Mouse (Mus musculus) MN1 (cell line): ENCODE results near the gene Cntn6.

Experiments
- DNase-seq: peaks from one replicate; pipeline ENCODE4 v3.0.0-alpha.2; 2016; ENCODE audit warnings: low spot score

Cntn6 gene

GRCm38 (mm10) chr6:104492490-104493431 lies at the start of gene Cntn6:
Gene Cntn6 (plus strand): TSS chr6:104492790.
- no peak for DNase-seq

- no peak for DNase-seq
Observed at GRCm38 (mm10) chr6:104443731-104444130, 48.9 kb upstream of the Cntn6 start.

GRCm38 (mm10) chr6:104470706-104471105 lies 21.9 kb upstream of the Cntn6 start:
- DNase-seq, result no peak

GRCm38 (mm10) chr6:104479242-104479641 lies 13.3 kb upstream of the Cntn6 start:
- DNase-seq, result no peak

GRCm38 (mm10) chr6:104493459-104493858 lies 869 bp downstream of the Cntn6 start:
- DNase-seq, result no peak

- no peak for DNase-seq
Observed at GRCm38 (mm10) chr6:104495801-104496200, 3.2 kb downstream of the Cntn6 start.

- no peak for DNase-seq
Observed at GRCm38 (mm10) chr6:104563993-104564392, 71.4 kb downstream of the Cntn6 start.

- no peak for DNase-seq
Observed at GRCm38 (mm10) chr6:104569564-104569963, 77.0 kb downstream of the Cntn6 start.

- DNase-seq, result no peak
Observed at GRCm38 (mm10) chr6:104588028-104588427, 95.4 kb downstream of the Cntn6 start.

- no peak for DNase-seq
Observed at GRCm38 (mm10) chr6:104600838-104601397, 108.3 kb downstream of the Cntn6 start.

GRCm38 (mm10) chr6:104602894-104603293 lies 110.3 kb downstream of the Cntn6 start:
- DNase-seq, result no peak

- no peak for DNase-seq
Observed at GRCm38 (mm10) chr6:104603371-104603770, 110.8 kb downstream of the Cntn6 start.

GRCm38 (mm10) chr6:104605214-104605613 lies 112.6 kb downstream of the Cntn6 start:
- DNase-seq, result no peak

GRCm38 (mm10) chr6:104653518-104653917 lies 160.9 kb downstream of the Cntn6 start:
- no peak for DNase-seq

GRCm38 (mm10) chr6:104668701-104669100 lies 176.1 kb downstream of the Cntn6 start:
- DNase-seq, result no peak

GRCm38 (mm10) chr6:104674249-104674648 lies 181.7 kb downstream of the Cntn6 start:
- DNase-seq, result no peak

GRCm38 (mm10) chr6:104679809-104680495 lies 187.4 kb downstream of the Cntn6 start:
- no peak for DNase-seq

GRCm38 (mm10) chr6:104687980-104688379 lies 195.4 kb downstream of the Cntn6 start:
- no peak for DNase-seq

GRCm38 (mm10) chr6:104688439-104689125 lies 196.0 kb downstream of the Cntn6 start:
- DNase-seq, result no peak

GRCm38 (mm10) chr6:104728571-104728970 lies 236.0 kb downstream of the Cntn6 start:
- no peak for DNase-seq

- no peak for DNase-seq
Observed at GRCm38 (mm10) chr6:104734256-104734655, 241.7 kb downstream of the Cntn6 start.

- no peak for DNase-seq
Observed at GRCm38 (mm10) chr6:104738999-104739398, 246.4 kb downstream of the Cntn6 start.
